Mouse (Mus musculus) ES-E14 (cell line): Measurements from ENCODE around the gene Setd1b.

Experiments used
- CHD2 ChIP-seq: IDR thresholded peaks from 2 replicates; pipeline ENCODE4 v1.6.1; 2014; ENCODE audit warnings: mild to moderate bottlenecking, low read depth, low read length, inconsistent platforms
- HCFC1 ChIP-seq: IDR thresholded peaks from 2 replicates; pipeline ENCODE4 v1.6.1; 2012; ENCODE audit warnings: low read length, inconsistent platforms, borderline replicate concordance; ENCODE audit not compliant: insufficient read depth
- ZC3H11A ChIP-seq: IDR thresholded peaks from 2 replicates; pipeline ENCODE4 v1.6.1; 2012; ENCODE audit warnings: low read depth, mild to moderate bottlenecking, inconsistent platforms, low read length, borderline replicate concordance

DNA sequence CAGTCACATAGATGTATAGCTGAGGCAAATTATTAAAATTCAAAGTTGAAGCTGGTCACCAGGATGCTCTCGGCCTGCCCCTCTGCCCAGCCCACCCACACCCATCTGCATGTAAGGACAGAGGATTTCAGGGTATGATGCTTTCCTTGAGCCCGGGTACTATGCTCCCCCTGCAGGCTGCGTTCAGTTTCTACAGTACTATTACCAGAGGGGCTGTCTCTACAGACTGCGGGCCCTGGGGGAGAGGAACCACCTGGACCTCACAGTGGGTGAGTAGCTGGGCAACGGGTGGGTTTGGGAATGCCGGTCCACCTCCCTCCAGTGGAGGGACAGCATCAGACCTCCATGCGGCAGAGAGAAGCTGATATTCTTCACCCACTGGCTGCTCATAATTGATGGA, 27.1 kb upstream of the Setd1b start:
- TF ChIP-seq ZC3H11A (no peak), CHD2 (no peak), HCFC1 (no peak)
